Mouse (Mus musculus): Measurements from ENCODE around the gene Gnptab.

DNA sequence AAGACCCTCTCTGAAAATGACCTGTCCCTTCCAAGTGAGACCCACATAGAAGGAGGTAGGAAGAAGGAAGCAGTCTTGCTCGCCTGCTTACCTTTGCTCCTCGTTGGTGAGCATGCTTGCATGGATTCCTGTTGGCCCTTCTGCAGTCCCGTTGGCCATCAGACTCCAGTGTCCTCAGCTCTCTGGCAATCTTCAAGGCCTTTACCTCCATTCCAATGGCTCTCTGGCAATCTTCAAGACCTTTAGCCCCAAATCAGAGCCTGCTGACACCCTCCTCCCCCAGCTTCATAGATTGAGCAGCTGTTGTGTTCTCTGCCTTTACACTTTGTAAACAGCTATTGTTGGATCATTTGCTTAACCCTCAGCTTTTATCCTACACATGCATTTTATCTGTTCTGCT lies 14.7 kb upstream of the Gnptab start:
- TF ChIP-seq MAX (IDR thresholded peaks at IDR 0.05) (no peak), CTCF (IDR thresholded peaks at IDR 0.05; ENCODE audit: control insufficient read depth, insufficient read depth, insufficient read length) (no peak)
